Mouse (Mus musculus) ES-Bruce4 (cell line): Measurements from ENCODE around the gene Clasp1. TPM values are rescaled to one million over a fixed set of nuclear protein-coding genes. Genes with fewer than 3 reads are reported as not detected.

ENCODE experiments used
- H3K27ac ChIP-seq: 2 replicates; pipeline ENCODE4 v1.5.1; 2012; ENCODE audit warnings: low read length, inconsistent platforms; ENCODE audit not compliant: insufficient read depth
- H3K27me3 ChIP-seq: 2 replicates; pipeline ENCODE4 v1.6.1; 2012; ENCODE audit warnings: mild to moderate bottlenecking, low read length, inconsistent platforms; ENCODE audit not compliant: control insufficient read depth, poor library complexity, insufficient read depth, severe bottlenecking
- H3K36me3 ChIP-seq: 2 replicates; pipeline ENCODE4 v1.6.1; 2012; ENCODE audit warnings: inconsistent platforms, mild to moderate bottlenecking, low read length, moderate library complexity; ENCODE audit not compliant: control insufficient read depth, poor library complexity, insufficient read depth, severe bottlenecking
- H3K4me1 ChIP-seq: one replicate; pipeline ENCODE4 v1.8.1; 2011; ENCODE audit warnings: low read length; ENCODE audit not compliant: control insufficient read depth, insufficient read depth
- H3K4me3 ChIP-seq: 2 replicates; pipeline ENCODE4 v1.5.1; 2011; ENCODE audit warnings: low read depth, mild to moderate bottlenecking, low read length
- H3K9ac ChIP-seq: 2 replicates; pipeline ENCODE4 v1.6.1; 2012; ENCODE audit warnings: low read depth, mild to moderate bottlenecking, inconsistent platforms; ENCODE audit not compliant: poor library complexity, severe bottlenecking
- H3K9me3 ChIP-seq: replicated peaks from 2 replicates; pipeline ENCODE4 v1.6.1; 2012; ENCODE audit warnings: mild to moderate bottlenecking, low read length, inconsistent platforms; ENCODE audit not compliant: control insufficient read depth, poor library complexity, insufficient read depth, severe bottlenecking
- CTCF ChIP-seq: IDR thresholded peaks from one replicate; pipeline ENCODE4 v1.8.1; 2011; ENCODE audit warnings: low read depth, low read length
- EP300 ChIP-seq: IDR thresholded peaks from 2 replicates; pipeline ENCODE4 v1.6.1; 2011; ENCODE audit warnings: low read depth, low read length; ENCODE audit not compliant: insufficient read depth
- POLR2A ChIP-seq: IDR thresholded peaks from one replicate; pipeline ENCODE4 v1.8.1; 2011; ENCODE audit warnings: low read length; ENCODE audit not compliant: insufficient read depth
- polyA plus RNA-seq: library from polyadenylated mRNA; stranded (reverse); fragments of >200 nt; gene quantifications from 2 replicates; pipeline ENCODE4 v1.2.4, GENCODE M21; 2011; ENCODE audit warnings: low read depth; ENCODE audit not compliant: missing spikeins, insufficient read depth, insufficient read length

The Clasp1 gene
- polyA plus RNA-seq, 1 experiment, result 81.0 TPM

DNA sequence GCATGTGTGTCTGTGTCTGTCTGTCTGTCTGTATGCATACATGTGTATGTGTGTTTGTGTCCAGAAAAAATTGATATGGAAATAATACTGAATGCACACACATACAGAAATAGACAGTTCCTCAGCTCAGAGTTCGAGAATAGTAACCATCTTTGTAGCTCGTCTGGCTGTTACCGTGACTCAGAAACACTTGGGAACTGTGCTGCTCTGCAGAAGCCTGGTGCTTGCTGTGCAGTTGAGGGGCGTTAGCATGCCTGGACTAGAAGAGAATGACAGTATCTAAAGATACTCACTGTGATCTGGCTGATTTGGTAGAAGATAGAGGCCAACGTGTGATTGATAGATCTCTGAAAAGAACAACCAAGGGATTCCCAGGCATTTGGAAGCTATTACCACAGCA lies 159.9 kb downstream of the Clasp1 start:
- H3K36me3 ChIP-seq, result peaks cover 14% of the 10 kb centered on the region
- H3K9me3 ChIP-seq, result no peaks in the 10 kb centered on the region
- no peak overlapping the region for H3K9ac ChIP-seq
- no peaks in the 10 kb centered on the region for H3K27me3 ChIP-seq
- TF ChIP-seq CTCF, result no peak
- no peak for TF ChIP-seq POLR2A
- no peak for TF ChIP-seq EP300
- no peak overlapping the region for H3K27ac ChIP-seq
- H3K4me3 ChIP-seq, result no peak overlapping the region
- H3K4me1 ChIP-seq, result no peaks in the 10 kb centered on the region

DNA sequence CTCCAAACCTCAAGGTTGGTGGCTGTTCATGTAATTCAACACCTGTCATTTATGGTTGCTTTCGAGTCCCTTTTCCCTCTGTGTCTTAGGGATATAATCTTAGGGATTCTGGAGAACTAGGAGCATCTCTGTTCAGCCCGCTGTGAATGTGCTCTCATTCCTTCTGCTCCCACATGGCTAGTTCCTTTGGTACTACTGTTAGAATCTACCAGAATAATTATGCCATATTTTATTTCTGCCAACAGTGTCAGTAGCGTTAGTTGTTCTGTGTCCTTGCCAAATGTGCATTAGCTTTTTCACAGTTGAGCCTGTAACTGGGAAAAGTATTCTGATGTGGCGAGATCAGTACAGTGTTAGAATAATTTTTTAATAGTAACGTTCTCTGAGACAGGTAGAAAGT lies 162.3 kb downstream of the Clasp1 start:
- Histone ChIP-seq H3K4me3 (no peak overlapping the region), H3K36me3 (peaks cover 18% of the 10 kb centered on the region), H3K4me1 (no peaks in the 10 kb centered on the region), H3K9ac (no peak overlapping the region), H3K27me3 (no peaks in the 10 kb centered on the region), H3K27ac (no peak overlapping the region), H3K9me3 (no peaks in the 10 kb centered on the region)
- TF ChIP-seq CTCF (no peak), EP300 (no peak), POLR2A (no peak)

GRCm38 (mm10) chr1:118552071-118552470 lies 163.2 kb downstream of the Clasp1 start:
- H3K9me3 ChIP-seq, result no peaks in the 10 kb centered on the region
- TF ChIP-seq POLR2A (no peak), EP300 (no peak), CTCF (no peak)
- no peaks in the 10 kb centered on the region for H3K4me1 ChIP-seq
- no peaks in the 10 kb centered on the region for H3K27me3 ChIP-seq
- H3K36me3 ChIP-seq, result peaks cover 18% of the 10 kb centered on the region
- H3K27ac ChIP-seq, result no peak overlapping the region
- no peak overlapping the region for H3K9ac ChIP-seq
- no peak overlapping the region for H3K4me3 ChIP-seq

DNA sequence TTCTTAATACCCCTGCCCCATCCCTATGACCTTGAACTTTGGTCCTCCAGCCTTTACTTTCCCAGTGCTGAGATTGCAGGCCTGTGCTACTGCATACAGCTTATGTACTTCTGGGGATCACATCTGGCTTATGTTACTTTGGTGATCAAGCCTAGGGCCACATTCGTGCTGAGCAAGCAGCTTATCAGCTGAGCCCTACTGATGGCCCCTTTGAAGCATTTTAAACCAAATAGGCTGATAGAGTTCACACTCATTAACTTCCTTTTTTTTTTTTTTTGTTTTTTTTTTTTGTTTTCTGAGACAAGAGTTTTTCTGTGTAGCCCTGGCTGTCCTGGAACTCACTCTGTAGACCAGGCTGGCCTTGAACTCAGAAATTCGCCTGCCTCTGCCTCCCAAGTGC lies 164.2 kb downstream of the Clasp1 start:
- no peaks in the 10 kb centered on the region for H3K4me1 ChIP-seq
- no peak overlapping the region for H3K4me3 ChIP-seq
- no peak for TF ChIP-seq POLR2A
- TF ChIP-seq CTCF, result no peak
- no peak for TF ChIP-seq EP300
- H3K9ac ChIP-seq, result no peak overlapping the region
- no peaks in the 10 kb centered on the region for H3K9me3 ChIP-seq
- H3K27ac ChIP-seq, result no peak overlapping the region
- H3K36me3 ChIP-seq, result peaks cover 12% of the 10 kb centered on the region
- H3K27me3 ChIP-seq, result no peaks in the 10 kb centered on the region

- Histone ChIP-seq H3K4me1 (no peaks in the 10 kb centered on the region), H3K27ac (no peak overlapping the region), H3K4me3 (no peak overlapping the region), H3K9me3 (no peaks in the 10 kb centered on the region), H3K9ac (no peak overlapping the region), H3K27me3 (no peaks in the 10 kb centered on the region), H3K36me3 (peaks cover 10% of the 10 kb centered on the region)
- no peak for TF ChIP-seq CTCF
- no peak for TF ChIP-seq EP300
- TF ChIP-seq POLR2A, result no peak
Observed at GRCm38 (mm10) chr1:118553451-118553850, 164.6 kb downstream of the Clasp1 start.

- TF ChIP-seq EP300 (no peak), POLR2A (no peak), CTCF (no peak)
- H3K4me3 ChIP-seq, result no peak overlapping the region
- H3K27ac ChIP-seq, result no peak overlapping the region
- H3K27me3 ChIP-seq, result no peaks in the 10 kb centered on the region
- no peaks in the 10 kb centered on the region for H3K4me1 ChIP-seq
- H3K9me3 ChIP-seq, result no peaks in the 10 kb centered on the region
- H3K36me3 ChIP-seq, result peaks cover 9% of the 10 kb centered on the region
- no peak overlapping the region for H3K9ac ChIP-seq
Observed at GRCm38 (mm10) chr1:118554961-118555360, 166.1 kb downstream of the Clasp1 start.
